Mouse (Mus musculus): ENCODE data around the gene Asb12.
"Not testable (repeated sequence)": the region's sequence is repeated elsewhere in the genome, so short reads cannot be mapped to it uniquely, and the experiment has no call there.

Gene Asb12

GRCm38 (mm10) chrX:95557887-95558286 lies at the start of gene Asb12, which contains the start of gene Pfn5:
Gene Asb12 (minus strand): TSS chrX:95557987.
Gene Pfn5 (plus strand): TSS chrX:95558104.
- no peak for DNase-seq (ENCODE audit: low spot score)

- no peak for DNase-seq (ENCODE audit: low spot score)
Measured at GRCm38 (mm10) chrX:95600609-95601008, 42.8 kb upstream of the Asb12 start.

- no peak for DNase-seq (ENCODE audit: low spot score)
Measured at GRCm38 (mm10) chrX:95554321-95554720, 3.5 kb downstream of the Asb12 start.

- not testable (repeated sequence) for DNase-seq (ENCODE audit: low spot score)
Measured at GRCm38 (mm10) chrX:95535493-95535892, 22.3 kb downstream of the Asb12 start.

- no peak for DNase-seq (ENCODE audit: low spot score)
Measured at GRCm38 (mm10) chrX:95525166-95525565, 32.6 kb downstream of the Asb12 start.

- no peak for DNase-seq (ENCODE audit: low spot score)
Measured at GRCm38 (mm10) chrX:95523883-95524282, 33.9 kb downstream of the Asb12 start.

GRCm38 (mm10) chrX:95457166-95457565 lies 100.6 kb downstream of the Asb12 start:
- no peak for DNase-seq (ENCODE audit: low spot score)

GRCm38 (mm10) chrX:95445866-95446265 lies 111.9 kb downstream of the Asb12 start:
- DNase-seq (ENCODE audit: low spot score): no peak

- no peak for DNase-seq (ENCODE audit: low spot score)
Measured at GRCm38 (mm10) chrX:95445141-95445540, 112.6 kb downstream of the Asb12 start.

GRCm38 (mm10) chrX:95444776-95445111 lies 113.0 kb downstream of the Asb12 start, which contains the start of gene Amer1:
Gene Amer1 (minus strand): TSS chrX:95444872.
- DNase-seq (ENCODE audit: low spot score): peak; percentile 86

- DNase-seq (ENCODE audit: low spot score): peak; percentile 3
Measured at GRCm38 (mm10) chrX:95443898-95444775, 113.7 kb downstream of the Asb12 start.

GRCm38 (mm10) chrX:95443390-95443789 lies 114.4 kb downstream of the Asb12 start:
- no peak for DNase-seq (ENCODE audit: low spot score)

GRCm38 (mm10) chrX:95442261-95442660 lies 115.5 kb downstream of the Asb12 start:
- DNase-seq (ENCODE audit: low spot score): no peak

- no peak for DNase-seq (ENCODE audit: low spot score)
Measured at GRCm38 (mm10) chrX:95441290-95441689, 116.5 kb downstream of the Asb12 start.

GRCm38 (mm10) chrX:95438491-95438890 lies 119.3 kb downstream of the Asb12 start:
- DNase-seq (ENCODE audit: low spot score): no peak

- DNase-seq (ENCODE audit: low spot score): no peak
Measured at GRCm38 (mm10) chrX:95437236-95437635, 120.6 kb downstream of the Asb12 start.

All from layer of hippocampus, adult 9-10 months (tissue).